In genomic region chr4:64804996-64805395, GRCm38 (mm10) we compare ENCODE assay signal across 18 mouse cellular contexts.
DNase-seq lines count a peak whose midpoint lies in the region; ATAC-seq lines count a peak whose summit lies in the region.
"Had no signal": no experiment of that assay in that cellular context is flagged by ENCODE, and none has a peak within 500 bp of the region (broad histone marks: within the 10 kb centered on the region; RNA-seq: fewer than 3 reads in every experiment).

No protein-coding gene starts in this region.

- peak; percentile 2 for DNase-seq in embryo, embryonic 11.5 days (ENCODE audit: low read depth, low spot score)
- DNase-seq in embryo, embryonic 10 days (ENCODE audit: low spot score): no peak
- peak; percentile 7 to 9 for DNase-seq in layer of hippocampus, postnatal 10 days (ENCODE audit: low spot score in 2 of 2)
- DNase-seq in layer of hippocampus, adult 9-11 months: no peak
- peak; percentile 42 for DNase-seq in NIH3T3 (ENCODE audit: low read depth)
- DNase-seq in cerebellum, postnatal 25 days: peak; percentile 27 to 46
- DNase-seq in adrenal gland, postnatal 25 days: no peak
- DNase-seq: adrenal gland, postnatal 10 days; gastrocnemius, postnatal 10 days; heart, adult 2 months; kidney, adult 9 months; liver, postnatal 0 days; lung, postnatal 36 days; right cerebral cortex, postnatal 4 days; thymus, adult 2 months had no signal

- no peak for ATAC-seq in erythroblast, adult 5-6 weeks (replicated peaks; ENCODE audit: low FRiP score, poor library complexity, severe bottlenecking)
- ATAC-seq: forebrain, embryonic 16.5 days; liver, postnatal 0 days; midbrain, embryonic 16.5 days had no signal

Comparison
In these comparisons a context has a peak if more than half of its experiments do, and no peak if none do; other contexts are left out.
1. DNase-seq: peak in embryo, embryonic 11.5 days (single experiment), layer of hippocampus, postnatal 10 days (2 of 2), NIH3T3 (single experiment) and cerebellum, postnatal 25 days (2 of 2); none in embryo, embryonic 10 days (single experiment), layer of hippocampus, adult 9-11 months (single experiment) and adrenal gland, postnatal 25 days (single experiment).